Mouse (Mus musculus): ENCODE results near the gene Acss1.

Acss1 gene

GRCm38 (mm10) chr2:150667820-150668766 is at the start of gene Acss1:
Acss1 (minus strand) TSS chr2:150668500.
- in situ Hi-C loops (cut with MboI, MseI), result loop anchor here (10.0 to 25.0 kb wide), 2 partner anchors 353 to 869 kb away; partner anchors contain the start of gene Fkbp1a

GRCm38 (mm10) chr2:150712167-150712674 is 43.9 kb upstream of the Acss1 start:
- in situ Hi-C loops (cut with MboI, MseI), result no loop called here

GRCm38 (mm10) chr2:150691481-150692170 is 23.3 kb upstream of the Acss1 start:
- in situ Hi-C loops (cut with MboI, MseI), result no loop called here

GRCm38 (mm10) chr2:150690216-150690615 is 21.9 kb upstream of the Acss1 start:
- in situ Hi-C loops (cut with MboI, MseI), result no loop called here

- in situ Hi-C loops (cut with MboI, MseI), result no loop called here
Measured at GRCm38 (mm10) chr2:150689223-150689800, 21.0 kb upstream of the Acss1 start, which contains the start of gene Vsx1. Vsx1 (minus strand) TSS chr2:150689360.

GRCm38 (mm10) chr2:150688541-150689186 is 20.4 kb upstream of the Acss1 start:
- in situ Hi-C loops (cut with MboI, MseI), result no loop called here

GRCm38 (mm10) chr2:150687871-150688540 is 19.7 kb upstream of the Acss1 start:
- in situ Hi-C loops (cut with MboI, MseI), result no loop called here

GRCm38 (mm10) chr2:150685389-150685788 is 17.1 kb upstream of the Acss1 start:
- in situ Hi-C loops (cut with MboI, MseI), result no loop called here

- in situ Hi-C loops (cut with MboI, MseI), result no loop called here
Measured at GRCm38 (mm10) chr2:150684451-150684850, 16.2 kb upstream of the Acss1 start.

GRCm38 (mm10) chr2:150681581-150681980 is 13.3 kb upstream of the Acss1 start:
- in situ Hi-C loops (cut with MboI, MseI), result no loop called here

- in situ Hi-C loops (cut with MboI, MseI), result loop anchor here (5.0 to 10.0 kb wide), 2 partner anchors 69 to 544 kb away; partner anchors contain the start of genes Entpd6 and Zfp120
Measured at GRCm38 (mm10) chr2:150678392-150678791, 10.1 kb upstream of the Acss1 start.

GRCm38 (mm10) chr2:150675525-150675924 is 7.2 kb upstream of the Acss1 start:
- in situ Hi-C loops (cut with MboI, MseI), result loop anchor here (5.0 to 10.0 kb wide), 2 partner anchors 72 to 541 kb away; partner anchors contain the start of genes Entpd6 and Zfp120

- in situ Hi-C loops (cut with MboI, MseI), result loop anchor here (5.0 to 25.0 kb wide), 5 partner anchors 63 to 862 kb away; partner anchors contain the start of genes Entpd6, Fkbp1a and Zfp120
Measured at GRCm38 (mm10) chr2:150674900-150675299, 6.6 kb upstream of the Acss1 start.

GRCm38 (mm10) chr2:150673929-150674328 is 5.6 kb upstream of the Acss1 start:
- in situ Hi-C loops (cut with MboI, MseI), result loop anchor here (5.0 to 25.0 kb wide), 4 partner anchors 62 to 863 kb away; partner anchors contain the start of genes Fkbp1a and Zfp120

- in situ Hi-C loops (cut with MboI, MseI), result loop anchor here (5.0 to 25.0 kb wide), 4 partner anchors 59 to 866 kb away; partner anchors contain the start of genes Fkbp1a and Zfp120
Measured at GRCm38 (mm10) chr2:150671609-150672290, 3.5 kb upstream of the Acss1 start.

GRCm38 (mm10) chr2:150670926-150671325 is 2.6 kb upstream of the Acss1 start:
- in situ Hi-C loops (cut with MboI, MseI), result loop anchor here (5.0 to 25.0 kb wide), 4 partner anchors 59 to 866 kb away; partner anchors contain the start of genes Fkbp1a and Zfp120

- in situ Hi-C loops (cut with MboI, MseI), result loop anchor here (5.0 to 25.0 kb wide), 5 partner anchors 57 to 868 kb away; partner anchors contain the start of genes Fkbp1a and Zfp120
Measured at GRCm38 (mm10) chr2:150669454-150670045, 1.2 kb upstream of the Acss1 start.

GRCm38 (mm10) chr2:150668956-150669355 is 656 bp upstream of the Acss1 start:
- in situ Hi-C loops (cut with MboI, MseI), result loop anchor here (10.0 to 25.0 kb wide), 2 partner anchors 354 to 868 kb away; partner anchors contain the start of gene Fkbp1a

All from regulatory T cell (primary cell).